Mouse (Mus musculus) adrenal gland, postnatal 4 days (tissue): ENCODE measurements around the gene Phyh. TPM values are rescaled to one million over a fixed set of nuclear protein-coding genes. Genes with fewer than 3 reads are reported as not detected.
"Not testable (repeated sequence)": the region's sequence is repeated elsewhere in the genome, so short reads cannot be mapped to it uniquely, and the experiment has no call there.

Source experiments
- DNase-seq, 2 experiments: peaks; one replicate each; pipeline ENCODE4 v3.0.0; 2021 to 2022; ENCODE audit warnings: low spot score in 2 of 2, mixed read lengths in 2 of 2
- total RNA-seq, 2 experiments: library from RNA; stranded (reverse); gene quantifications; 2 replicates each; pipeline ENCODE4 v1.2.3; 2021

The Phyh gene
- total RNA-seq, 2 experiments from 2014 or later, result 161 to 194 TPM

GRCm38 (mm10) chr2:4916037-4916436 lies 2.8 kb upstream of the Phyh start:
- DNase-seq, result no peak

- DNase-seq, result peak in 1 of 2 experiments; percentile 35
These were observed 1.3 kb upstream of the Phyh start for GRCm38 (mm10) chr2:4917326-4918021.

- DNase-seq, result no peak
These were observed 2.2 kb downstream of the Phyh start for GRCm38 (mm10) chr2:4921019-4921418.

GRCm38 (mm10) chr2:4922476-4923164 lies 3.8 kb downstream of the Phyh start:
- DNase-seq, result no peak

GRCm38 (mm10) chr2:4927391-4927790 lies 8.6 kb downstream of the Phyh start:
- no peak for DNase-seq

GRCm38 (mm10) chr2:4929230-4929629 lies 10.4 kb downstream of the Phyh start:
- DNase-seq, result no peak

GRCm38 (mm10) chr2:4934516-4934915 lies 15.7 kb downstream of the Phyh start:
- no peak for DNase-seq

GRCm38 (mm10) chr2:4937931-4938330 lies 19.1 kb downstream of the Phyh start:
- no peak for DNase-seq

GRCm38 (mm10) chr2:4940861-4941260 lies 22.0 kb downstream of the Phyh start:
- no peak for DNase-seq

GRCm38 (mm10) chr2:4949691-4950090 lies 30.9 kb downstream of the Phyh start:
- DNase-seq, result not testable (repeated sequence)

GRCm38 (mm10) chr2:4950986-4951385 lies 32.2 kb downstream of the Phyh start:
- DNase-seq, result no peak

GRCm38 (mm10) chr2:4954216-4954760 lies 35.5 kb downstream of the Phyh start:
- DNase-seq, result no peak

GRCm38 (mm10) chr2:4958039-4958438 lies 39.2 kb downstream of the Phyh start:
- no peak for DNase-seq

- no peak for DNase-seq
These were observed 49.0 kb downstream of the Phyh start for GRCm38 (mm10) chr2:4967806-4968205.

GRCm38 (mm10) chr2:4969083-4969482 lies 50.3 kb downstream of the Phyh start:
- DNase-seq, result no peak

GRCm38 (mm10) chr2:4975807-4976206 lies 57.0 kb downstream of the Phyh start, which contains the start of gene Ucma:
TSS of gene Ucma (plus strand) at chr2:4976122.
- DNase-seq, result no peak

- DNase-seq, result no peak
These were observed 59.3 kb downstream of the Phyh start for GRCm38 (mm10) chr2:4978091-4978490.

GRCm38 (mm10) chr2:4983987-4984386 lies 65.2 kb downstream of the Phyh start:
- DNase-seq, result no peak

GRCm38 (mm10) chr2:4985000-4985399 lies 66.2 kb downstream of the Phyh start:
- DNase-seq, result no peak

- no peak for DNase-seq
These were observed 68.0 kb downstream of the Phyh start for GRCm38 (mm10) chr2:4986798-4987197.

GRCm38 (mm10) chr2:4987388-4988180 lies 68.8 kb downstream of the Phyh start:
- DNase-seq, result no peak
